Mouse (Mus musculus) liver, embryonic 15.5 days (tissue): ENCODE results near the gene Nsf. TPM values are rescaled to one million over a fixed set of nuclear protein-coding genes. Genes with fewer than 3 reads are reported as not detected.

ENCODE experiments used
- ATAC-seq: fragments of 200-750 bp; cut with Nextera tagmentation; 2 replicates; pipeline ENCODE4 v1.8.0; 2017; ENCODE audit warnings: moderate number of reproducible peaks, mild to moderate bottlenecking, moderate library complexity; ENCODE audit not compliant: insufficient read depth
- H3K27ac ChIP-seq: fragments of 300-500 bp; sonication (generic); replicated peaks from 2 replicates; pipeline ENCODE4 v1.5.1; 2015; ENCODE audit warnings: mild to moderate bottlenecking, inconsistent platforms
- H3K27me3 ChIP-seq: fragments of 300-500 bp; sonication (generic); 2 replicates; pipeline ENCODE4 v1.6.1; 2015; ENCODE audit warnings: mild to moderate bottlenecking, inconsistent platforms
- H3K36me3 ChIP-seq: fragments of 300-500 bp; sonication (generic); replicated peaks from 2 replicates; pipeline ENCODE4 v1.6.1; 2015; ENCODE audit warnings: moderate library complexity, mild to moderate bottlenecking, inconsistent platforms
- H3K4me1 ChIP-seq: fragments of 300-500 bp; sonication (generic); replicated peaks from 2 replicates; pipeline ENCODE4 v1.6.1; 2015; ENCODE audit warnings: inconsistent platforms
- H3K4me2 ChIP-seq: fragments of 300-500 bp; sonication (generic); 2 replicates; pipeline ENCODE4 v1.6.1; 2015; ENCODE audit warnings: moderate library complexity, mild to moderate bottlenecking, inconsistent platforms
- H3K4me3 ChIP-seq: fragments of 300-500 bp; sonication (generic); replicated peaks from 2 replicates; pipeline ENCODE4 v1.5.1; 2015; ENCODE audit warnings: mild to moderate bottlenecking, inconsistent platforms
- H3K9ac ChIP-seq: fragments of 300-500 bp; sonication (generic); 2 replicates; pipeline ENCODE4 v1.6.1; 2015; ENCODE audit warnings: moderate library complexity, mild to moderate bottlenecking, inconsistent platforms
- H3K9me3 ChIP-seq: fragments of 300-500 bp; sonication (generic); replicated peaks from 2 replicates; pipeline ENCODE4 v1.6.1; 2016; ENCODE audit warnings: inconsistent platforms
- WGBS: fragments of 180-500 bp; shearing (Covaris S2); methylation state at CpG from one replicate; pipeline ENCODE4 v1.1.7; 2015; ENCODE audit warnings: mixed read lengths; ENCODE audit not compliant: insufficient replicate concordance; 5-methylcytosine and 5-hydroxymethylcytosine counted together
- polyA plus RNA-seq: library from polyadenylated mRNA; unstranded; fragments of >200 nt; fragmentation: Nextera tagmentation; extraction: Ambion mirVana; gene quantifications from 2 replicates; pipeline ENCODE4 v1.2.1, GENCODE M21; 2015

The Nsf gene
- polyA plus RNA-seq, 1 experiment from 2014 or later: 24.2 TPM

DNA sequence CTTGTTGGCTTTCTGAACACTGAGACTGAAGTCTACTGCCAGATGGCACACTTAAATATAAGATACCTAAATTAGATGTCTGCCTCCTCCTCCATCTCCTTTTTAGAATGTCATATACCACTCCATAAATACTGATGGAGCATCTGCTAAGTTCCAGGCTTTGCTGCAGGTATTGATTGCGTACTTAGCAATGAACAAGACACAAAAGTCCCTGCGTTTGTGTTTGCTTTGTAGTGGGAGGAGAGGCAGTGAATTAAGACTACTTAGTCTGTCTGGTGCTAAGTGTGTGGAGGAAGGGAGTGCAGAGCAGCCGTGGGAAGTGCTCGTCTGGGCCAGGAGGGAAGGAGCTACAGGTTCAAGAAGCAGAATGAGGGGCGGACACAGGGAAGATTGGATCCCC lies 28.0 kb upstream of the Nsf start:
- H3K4me3 ChIP-seq: no peak overlapping the region
- H3K9me3 ChIP-seq: no peaks in the 10 kb centered on the region
- H3K36me3 ChIP-seq: peaks cover 55% of the 10 kb centered on the region
- no peaks in the 10 kb centered on the region for H3K27me3 ChIP-seq
- no peak overlapping the region for H3K9ac ChIP-seq
- no peak for ATAC-seq
- 0 out of 2 replicates have a peak, but pooled peaks cover 12% of the 10 kb centered on the region for H3K4me1 ChIP-seq
- H3K27ac ChIP-seq: no peak overlapping the region
- 68% methylated on average over 5 of the region's 5 CpGs for WGBS
- H3K4me2 ChIP-seq: no peak overlapping the region

DNA sequence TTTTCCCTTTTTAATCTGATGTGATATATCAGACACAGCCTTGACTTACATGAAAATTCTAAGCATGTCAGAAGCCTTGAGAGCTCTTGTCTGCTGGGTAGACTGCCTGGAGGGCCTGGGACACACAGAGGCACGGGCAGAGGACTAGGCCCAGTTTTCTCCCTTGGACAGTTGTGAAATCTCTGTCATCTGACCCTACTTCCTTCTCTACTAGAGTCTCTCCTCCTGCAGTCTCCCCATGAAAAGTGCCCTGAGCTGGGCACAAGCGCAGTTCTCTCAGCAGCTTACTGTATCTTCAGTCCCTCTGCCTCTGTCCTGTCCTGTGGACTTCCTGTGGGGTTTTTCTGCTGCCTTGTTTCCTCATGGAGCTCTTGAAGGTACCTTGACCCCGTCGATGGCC lies 25.5 kb upstream of the Nsf start:
- 44% methylated on average over 4 of the region's 4 CpGs for WGBS
- no peaks in the 10 kb centered on the region for H3K27me3 ChIP-seq
- 0 out of 2 replicates have a peak overlapping the region, but pooled peaks have one; percentile 41 for H3K27ac ChIP-seq
- H3K4me3 ChIP-seq: no peak overlapping the region
- H3K9me3 ChIP-seq: no peaks in the 10 kb centered on the region
- ATAC-seq: peak; percentile 28
- peaks cover 59% of the 10 kb centered on the region for H3K36me3 ChIP-seq
- no peak overlapping the region for H3K9ac ChIP-seq
- H3K4me2 ChIP-seq: no peak overlapping the region
- 0 out of 2 replicates have a peak, but pooled peaks cover 12% of the 10 kb centered on the region for H3K4me1 ChIP-seq

DNA sequence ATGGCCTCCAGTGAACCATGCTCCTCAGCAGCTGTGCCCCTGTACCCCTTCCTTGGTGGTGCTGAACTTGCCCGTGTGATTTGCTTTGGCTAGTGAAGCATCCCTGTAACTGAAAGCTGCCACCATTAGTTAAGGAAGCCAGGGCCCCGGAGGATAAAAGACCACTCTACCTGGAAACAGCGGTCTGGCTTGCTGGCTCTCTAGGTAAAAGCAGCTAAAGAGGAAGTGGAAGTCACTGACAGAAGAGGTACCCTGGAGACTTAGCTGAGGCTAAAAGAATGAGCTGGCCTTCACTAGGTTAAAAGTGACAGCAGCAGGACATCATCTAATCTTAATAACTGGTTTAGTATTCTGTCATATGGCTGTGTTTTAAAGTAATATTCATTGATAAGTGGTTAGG lies 17.0 kb upstream of the Nsf start:
- no peak for ATAC-seq
- peaks cover 46% of the 10 kb centered on the region for H3K36me3 ChIP-seq
- H3K27me3 ChIP-seq: no peaks in the 10 kb centered on the region
- no peak overlapping the region for H3K9ac ChIP-seq
- H3K9me3 ChIP-seq: no peaks in the 10 kb centered on the region
- WGBS: 61% methylated on average over 3 of the region's 3 CpGs
- no peak overlapping the region for H3K4me2 ChIP-seq
- H3K27ac ChIP-seq: no peak overlapping the region
- no peak overlapping the region for H3K4me3 ChIP-seq
- H3K4me1 ChIP-seq: peaks cover 18% of the 10 kb centered on the region

DNA sequence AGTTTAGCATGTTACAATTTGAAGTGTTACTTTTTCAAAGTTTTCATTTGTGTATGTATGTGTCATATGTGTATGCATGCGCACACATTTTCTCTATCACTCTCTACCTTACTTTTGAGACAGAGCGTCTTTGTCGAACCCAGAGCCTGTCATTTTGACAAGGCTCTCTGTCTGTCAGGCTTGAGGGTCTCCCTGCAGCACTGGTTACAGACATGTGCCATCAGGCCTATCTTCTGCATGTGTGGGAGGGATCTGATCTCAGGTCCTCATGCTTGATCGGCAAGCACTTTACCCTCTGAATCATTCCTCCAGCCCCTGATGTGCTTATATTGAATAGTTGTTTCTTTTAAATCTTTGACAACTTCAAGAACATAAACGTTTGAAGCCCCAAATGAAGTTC lies 15.4 kb upstream of the Nsf start:
- H3K4me1 ChIP-seq: peaks cover 25% of the 10 kb centered on the region
- H3K27ac ChIP-seq: no peak overlapping the region
- no peaks in the 10 kb centered on the region for H3K27me3 ChIP-seq
- no peak overlapping the region for H3K4me2 ChIP-seq
- H3K9me3 ChIP-seq: no peaks in the 10 kb centered on the region
- ATAC-seq: no peak
- H3K36me3 ChIP-seq: peaks cover 35% of the 10 kb centered on the region
- 78% methylated on average over 5 of the region's 5 CpGs for WGBS
- no peak overlapping the region for H3K4me3 ChIP-seq
- H3K9ac ChIP-seq: no peak overlapping the region

DNA sequence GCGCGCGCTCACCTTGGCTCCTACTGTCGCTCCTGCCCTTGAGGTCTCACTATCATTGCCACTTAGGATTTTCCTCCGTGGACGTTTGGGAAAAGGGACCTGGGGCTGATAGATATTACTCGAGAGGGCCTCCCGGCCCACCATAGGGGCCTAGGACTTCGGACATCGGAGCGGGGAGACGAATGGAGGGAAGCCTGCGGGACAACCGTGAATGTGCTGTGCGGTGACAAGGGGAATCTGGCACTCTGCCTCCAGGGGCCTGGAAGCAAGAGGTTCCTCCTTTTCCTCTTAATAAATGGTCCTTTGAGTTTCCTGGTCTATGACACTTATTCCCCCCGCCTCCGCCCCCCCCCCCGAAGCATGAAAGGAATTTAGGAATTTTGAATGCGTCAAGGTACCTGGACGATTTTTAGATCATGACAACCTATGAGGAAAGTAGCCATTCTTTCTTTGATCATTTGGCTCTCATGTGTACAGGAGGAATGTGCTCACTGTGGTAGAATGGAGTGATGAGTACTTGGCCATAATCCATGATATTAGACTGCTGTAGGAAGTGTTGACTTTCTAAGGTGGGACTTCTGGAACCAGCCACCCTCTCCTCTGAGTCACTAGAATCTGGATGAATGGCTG lies 13.4 kb upstream of the Nsf start:
- Histone ChIP-seq H3K9ac (peak overlapping the region; percentile 84), H3K4me3 (peak overlapping the region; percentile 75), H3K27me3 (peaks cover under 1% of the 10 kb centered on the region; the same call in 1 of the 2 replicates), H3K36me3 (peaks cover 19% of the 10 kb centered on the region), H3K4me2 (peak overlapping the region; percentile 83), H3K9me3 (no peaks in the 10 kb centered on the region), H3K27ac (peak overlapping the region; percentile 92), H3K4me1 (peaks cover 25% of the 10 kb centered on the region)
- 2% methylated on average over 20 of the region's 20 CpGs for WGBS
- ATAC-seq: no peak

DNA sequence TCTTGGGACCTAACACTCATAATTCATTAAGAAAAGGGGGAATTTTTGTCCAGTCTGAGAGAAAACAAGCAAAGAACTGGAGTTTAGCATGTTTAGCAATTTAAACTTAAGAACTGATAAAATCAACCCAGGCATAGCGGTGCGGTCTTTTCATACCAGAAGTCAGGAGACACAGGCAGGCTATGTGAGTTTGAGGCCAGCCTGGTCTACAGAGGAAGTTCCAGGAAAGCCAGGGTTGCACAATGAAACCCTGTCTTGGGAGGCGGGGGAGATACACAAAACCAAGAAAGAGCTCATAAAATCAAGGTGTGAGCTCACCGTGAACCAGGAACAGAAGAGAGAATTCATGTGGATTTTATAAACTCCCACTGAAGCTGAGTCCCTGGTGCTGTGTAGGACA lies 3.0 kb upstream of the Nsf start:
- 43% methylated on average over 4 of the region's 4 CpGs for WGBS
- Histone ChIP-seq H3K9me3 (no peaks in the 10 kb centered on the region), H3K4me1 (peaks cover 21% of the 10 kb centered on the region), H3K4me3 (no peak overlapping the region), H3K4me2 (no peak overlapping the region), H3K27me3 (peaks cover 14% of the 10 kb centered on the region), H3K36me3 (no peaks in the 10 kb centered on the region), H3K27ac (no peak overlapping the region), H3K9ac (no peak overlapping the region)
- no peak for ATAC-seq

DNA sequence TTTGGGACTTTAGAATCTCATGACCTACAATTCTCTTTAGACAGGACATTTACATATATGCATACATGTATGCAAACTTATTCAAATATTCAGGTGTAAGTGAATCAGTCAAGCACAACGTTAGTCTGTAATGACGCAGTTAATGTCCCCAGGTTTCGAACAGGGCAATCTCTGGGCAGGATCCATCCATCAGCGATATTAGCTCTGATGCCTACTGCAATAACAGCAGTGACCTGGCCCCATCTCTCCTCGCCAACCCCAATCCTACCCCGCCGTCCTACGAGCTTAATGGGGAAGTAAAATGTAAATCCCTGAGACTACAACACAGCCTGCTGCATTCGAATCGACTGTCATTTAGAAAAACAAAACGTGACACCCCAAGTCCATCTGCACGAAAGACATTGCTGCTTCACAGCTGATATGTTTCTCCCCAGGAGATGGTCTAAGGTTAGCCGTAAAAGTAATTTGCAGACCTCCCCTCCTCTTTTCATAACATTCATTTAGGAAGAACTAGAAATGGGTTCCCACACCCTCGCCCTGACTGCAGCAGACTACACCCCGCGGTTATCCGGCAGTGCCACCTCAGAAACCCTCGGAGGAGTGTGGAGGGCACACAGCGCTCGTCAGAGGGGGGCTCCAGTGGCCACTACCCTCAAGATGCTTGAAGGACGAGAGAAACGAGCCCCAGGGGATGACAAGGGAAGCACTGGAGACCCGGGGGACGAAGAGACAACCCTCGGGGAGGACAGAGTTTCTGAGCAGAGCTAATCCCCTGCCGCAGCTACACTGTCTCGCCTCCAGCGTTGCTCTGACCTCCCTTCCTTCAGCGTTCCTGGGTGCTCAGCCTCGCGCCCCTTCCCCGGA lies 592 bp downstream of the Nsf start:
- Histone ChIP-seq H3K9ac (peak overlapping the region; percentile 95), H3K27ac (peak overlapping the region; percentile 74), H3K4me3 (peak overlapping the region; percentile 89), H3K4me1 (peaks cover 32% of the 10 kb centered on the region), H3K27me3 (peaks cover 7% of the 10 kb centered on the region; the same call in 1 of the 2 replicates), H3K4me2 (peak overlapping the region; percentile 80), H3K36me3 (no peaks in the 10 kb centered on the region), H3K9me3 (no peaks in the 10 kb centered on the region)
- under 1% methylated on average over 32 of the region's 32 CpGs for WGBS
- ATAC-seq: peak; percentile 84

DNA sequence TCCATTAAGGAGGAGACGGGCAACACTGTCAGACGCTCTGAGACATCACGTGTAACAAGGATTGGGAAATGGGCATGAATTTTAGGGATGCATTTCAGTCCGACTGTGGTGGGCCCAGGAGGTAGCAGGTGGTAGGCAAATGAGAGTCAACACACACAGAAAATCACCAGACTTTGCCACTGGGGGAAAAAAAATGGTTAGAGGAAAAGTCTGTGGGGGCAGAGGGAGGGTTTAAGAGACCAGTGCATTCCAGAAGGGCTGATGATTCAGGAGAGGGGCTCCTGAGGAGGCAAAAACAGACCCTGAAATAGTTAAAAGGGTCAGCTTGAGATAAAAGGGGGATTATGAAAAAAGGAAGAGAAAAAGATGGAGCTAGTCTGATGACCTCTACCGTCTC lies 1.2 kb downstream of the Nsf start:
- H3K4me2 ChIP-seq: peak overlapping the region; percentile 80
- H3K27me3 ChIP-seq: peaks cover 7% of the 10 kb centered on the region; the same call in 1 of the 2 replicates
- 0 out of 2 replicates have a peak overlapping the region, but pooled peaks have one; percentile 13 for H3K9ac ChIP-seq
- no peak overlapping the region for H3K27ac ChIP-seq
- 55% methylated on average over 5 of the region's 5 CpGs for WGBS
- H3K4me3 ChIP-seq: peak overlapping the region; percentile 89
- no peak for ATAC-seq
- H3K36me3 ChIP-seq: no peaks in the 10 kb centered on the region
- peaks cover 32% of the 10 kb centered on the region for H3K4me1 ChIP-seq
- no peaks in the 10 kb centered on the region for H3K9me3 ChIP-seq

DNA sequence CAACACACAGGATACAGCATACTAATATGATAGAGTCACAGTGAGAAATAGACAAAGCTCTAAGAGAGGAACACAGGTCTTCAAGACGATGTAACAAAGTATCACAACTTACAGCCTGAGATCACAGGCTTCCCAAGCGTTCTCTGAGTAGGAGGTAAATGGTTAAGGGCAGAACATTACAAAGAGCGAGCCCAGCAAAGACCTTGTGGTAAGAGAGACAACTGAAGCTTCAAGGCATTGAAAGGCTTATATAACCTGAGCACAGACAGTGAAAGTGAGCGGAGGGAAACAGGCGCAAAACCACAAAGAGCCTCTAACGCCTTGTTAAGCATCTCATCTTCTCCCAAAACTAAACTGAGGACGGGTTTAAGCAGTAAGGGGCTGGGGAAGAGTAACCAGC lies 2.8 kb downstream of the Nsf start:
- ATAC-seq: no peak
- no peak overlapping the region for H3K27ac ChIP-seq
- H3K4me2 ChIP-seq: no peak overlapping the region
- WGBS: 57% methylated on average over 7 of the region's 7 CpGs
- H3K36me3 ChIP-seq: no peaks in the 10 kb centered on the region
- no peak overlapping the region for H3K4me3 ChIP-seq
- H3K4me1 ChIP-seq: peaks cover 32% of the 10 kb centered on the region
- H3K9ac ChIP-seq: no peak overlapping the region
- H3K9me3 ChIP-seq: no peaks in the 10 kb centered on the region
- H3K27me3 ChIP-seq: no peaks in the 10 kb centered on the region

DNA sequence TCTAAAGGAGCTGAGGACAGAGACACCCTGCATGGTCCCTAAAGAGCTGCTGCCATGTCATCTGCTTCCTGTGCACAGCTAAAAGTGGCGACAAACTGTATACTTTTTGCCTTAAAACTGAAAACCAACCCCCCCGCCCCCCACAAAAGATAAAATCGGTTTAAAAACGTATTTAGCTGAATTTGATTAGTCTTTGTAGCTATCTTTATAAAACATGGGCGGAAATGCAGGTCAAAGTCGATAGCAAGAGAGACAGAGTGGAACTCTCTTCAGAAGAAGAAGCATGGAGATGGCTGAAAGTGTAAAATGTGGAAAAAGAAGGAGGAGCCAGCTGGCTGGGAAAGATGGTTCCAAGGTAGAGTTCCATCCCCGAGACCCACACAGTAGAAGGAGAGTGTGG lies 4.9 kb downstream of the Nsf start:
- Histone ChIP-seq H3K9me3 (no peaks in the 10 kb centered on the region), H3K4me2 (no peak overlapping the region), H3K27me3 (no peaks in the 10 kb centered on the region), H3K27ac (no peak overlapping the region), H3K4me3 (no peak overlapping the region), H3K36me3 (no peaks in the 10 kb centered on the region), H3K9ac (no peak overlapping the region), H3K4me1 (peaks cover 26% of the 10 kb centered on the region)
- no peak for ATAC-seq
- 58% methylated on average over 7 of the region's 7 CpGs for WGBS

DNA sequence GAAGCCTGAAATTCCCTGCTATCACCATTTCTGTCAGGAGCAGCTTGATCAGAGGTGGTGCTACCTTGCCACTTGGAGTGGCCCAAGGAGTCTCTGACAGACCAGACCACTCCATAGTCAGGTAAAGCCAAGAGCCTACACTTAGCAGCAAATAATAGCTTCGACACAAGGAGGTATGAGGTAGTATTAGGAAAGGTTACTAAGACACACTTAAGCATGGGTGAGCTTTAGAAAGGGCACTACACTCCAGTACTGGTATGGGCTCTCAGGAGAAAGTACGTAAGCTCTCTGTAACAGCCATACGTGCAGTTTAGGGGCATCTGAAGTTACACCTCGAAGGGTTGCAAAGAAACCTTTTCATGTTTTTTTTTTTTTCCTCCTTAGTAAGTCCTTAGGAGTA lies 11.1 kb downstream of the Nsf start:
- no peak for ATAC-seq
- no peaks in the 10 kb centered on the region for H3K27me3 ChIP-seq
- no peak overlapping the region for H3K4me3 ChIP-seq
- WGBS: 77% methylated on average over 4 of the region's 4 CpGs
- no peak overlapping the region for H3K9ac ChIP-seq
- no peak overlapping the region for H3K4me2 ChIP-seq
- no peaks in the 10 kb centered on the region for H3K36me3 ChIP-seq
- H3K27ac ChIP-seq: no peak overlapping the region
- no peaks in the 10 kb centered on the region for H3K9me3 ChIP-seq
- no peaks in the 10 kb centered on the region for H3K4me1 ChIP-seq
